In genomic region chr10:59970450-59971062, GRCm38 (mm10) we compare ENCODE assay signal across 7 mouse cellular contexts. TPM values are rescaled to one million over a fixed set of nuclear protein-coding genes. Genes with fewer than 3 reads are reported as not detected.
A peak's percentile ranks its signal among the peaks of the same experiment; 100 is the strongest.
DNase-seq lines count a peak whose midpoint lies in the region; ATAC-seq and TF ChIP-seq lines count a peak whose summit lies in the region.

No protein-coding gene starts in this region.

- no peaks in the 10 kb centered on the region for H3K36me3 ChIP-seq in heart, embryonic 13.5 days
- no peaks in the 10 kb centered on the region for H3K36me3 ChIP-seq in liver, embryonic 14.5 days (replicated peaks; ENCODE audit: control insufficient read depth, insufficient read depth, low read depth)

- DNase-seq in thymus, postnatal 14 days, result peak; percentile 63
- no peak for DNase-seq in thymus, postnatal 0 days (ENCODE audit: low spot score)
- DNase-seq in liver, embryonic 14.5 days (ENCODE audit: low read depth in 3 of 3, low spot score in 3 of 3), result no peak
- DNase-seq in thymus, postnatal 25 days, result peak; percentile 67
- no peak for DNase-seq in c-Kit-positive CD71-positive TER-119-positive erythroid progenitor cells, embryonic 14.5 days (ENCODE audit: low spot score)
- no peak for DNase-seq in embryo, embryonic 9.5 days (ENCODE audit: extremely low spot score)

- peak overlapping the region; percentile 85 for H3K4me2 ChIP-seq in heart, embryonic 13.5 days
- H3K4me2 ChIP-seq in liver, embryonic 14.5 days (ENCODE audit: low read depth), result peak overlapping the region; percentile 71

- H3K27me3 ChIP-seq in heart, embryonic 13.5 days (replicated peaks), result no peaks in the 10 kb centered on the region
- no peaks in the 10 kb centered on the region; the same call in none of the 2 replicates for H3K27me3 ChIP-seq in liver, embryonic 14.5 days (ENCODE audit: control insufficient read depth, insufficient read depth, low read length)

- no peaks in the 10 kb centered on the region for H3K9me3 ChIP-seq in heart, embryonic 13.5 days
- H3K9me3 ChIP-seq in liver, embryonic 14.5 days (ENCODE audit: control insufficient read depth, low read length), result no peaks in the 10 kb centered on the region

- ATAC-seq in heart, embryonic 13.5 days (ENCODE audit: extremely low read depth, insufficient number of reproducible peaks, low FRiP score, low TSS enrichment), result no peak
- ATAC-seq in liver, embryonic 14.5 days (ENCODE audit: insufficient read depth), result no peak

- no peak for TF ChIP-seq CTCF in liver, embryonic 14.5 days (IDR thresholded peaks at IDR 0.05; ENCODE audit: low read depth)

- no peak for TF ChIP-seq EP300 in liver, embryonic 14.5 days (IDR thresholded peaks at IDR 0.05; ENCODE audit: low read depth)

- peak overlapping the region; percentile 93 for H3K27ac ChIP-seq in heart, embryonic 13.5 days (replicated peaks)
- no peak overlapping the region for H3K27ac ChIP-seq in liver, embryonic 14.5 days

- H3K9ac ChIP-seq in heart, embryonic 13.5 days, result peak overlapping the region; percentile 89
- H3K9ac ChIP-seq in liver, embryonic 14.5 days (replicated peaks), result no peak overlapping the region

- H3K4me3 ChIP-seq in heart, embryonic 13.5 days, result peak overlapping the region; percentile 60
- H3K4me3 ChIP-seq in liver, embryonic 14.5 days (ENCODE audit: insufficient read depth in 1 of 2, low read depth in 2 of 2, low read length in 2 of 2), result peak overlapping the region; percentile 39 to 63; a peak in 2 of 4 replicates

- 20% methylated on average over 6 of the region's 6 CpGs for WGBS in heart, embryonic 13.5 days
- WGBS in liver, embryonic 14.5 days (ENCODE audit: insufficient replicate concordance), result 21% methylated on average over 6 of the region's 6 CpGs

- peaks cover 65% of the 10 kb centered on the region for H3K4me1 ChIP-seq in heart, embryonic 13.5 days
- H3K4me1 ChIP-seq in liver, embryonic 14.5 days (replicated peaks; ENCODE audit: control insufficient read depth in 2 of 2, insufficient read depth in 2 of 2, low read length in 1 of 2), result peaks cover 0 to 21% of the 10 kb centered on the region in 2 experiments

RNA-seq across cellular contexts. Expression of gene Ddit4, which starts 18.9 kb away (rescaled TPM):
- polyA plus RNA-seq in thymus, postnatal 0 days (2015; fragmentation: Nextera tagmentation; extraction: Ambion mirVana), result 50.6 and 54.7 TPM in 2 replicates
- polyA plus RNA-seq in heart, embryonic 13.5 days (2015; fragmentation: Nextera tagmentation; extraction: Ambion mirVana), result 19.7 and 24.5 TPM in 2 replicates
- 2.5 and 3.3 TPM in 2 replicates for polyA plus RNA-seq in liver, embryonic 14.5 days (2012; rRNA removed)
- 0.20 and 0.39 TPM in 2 replicates for polyA plus RNA-seq in liver, embryonic 14.5 days (2014; fragmentation: Nextera tagmentation; extraction: Ambion mirVana)

RNA-seq across cellular contexts. Expression of gene Ascc1, which starts 32.0 kb away (rescaled TPM):
- 38.5 and 43.2 TPM in 2 replicates for polyA plus RNA-seq in thymus, postnatal 0 days (2015; fragmentation: Nextera tagmentation; extraction: Ambion mirVana)
- polyA plus RNA-seq in heart, embryonic 13.5 days (2015; fragmentation: Nextera tagmentation; extraction: Ambion mirVana), result 33.8 and 37.9 TPM in 2 replicates
- polyA plus RNA-seq in liver, embryonic 14.5 days (2012; rRNA removed), result 6.7 and 10.7 TPM in 2 replicates
- polyA plus RNA-seq in liver, embryonic 14.5 days (2014; fragmentation: Nextera tagmentation; extraction: Ambion mirVana), result 15.7 and 16.8 TPM in 2 replicates

RNA-seq across cellular contexts. Expression of gene Anapc16, which starts 32.4 kb away (rescaled TPM):
- polyA plus RNA-seq in thymus, postnatal 0 days (2015; fragmentation: Nextera tagmentation; extraction: Ambion mirVana), result 139 and 168 TPM in 2 replicates
- polyA plus RNA-seq in heart, embryonic 13.5 days (2015; fragmentation: Nextera tagmentation; extraction: Ambion mirVana), result 84.7 and 93.3 TPM in 2 replicates
- polyA plus RNA-seq in liver, embryonic 14.5 days (2012; rRNA removed), result 26.6 and 29.9 TPM in 2 replicates
- 38.9 and 39.7 TPM in 2 replicates for polyA plus RNA-seq in liver, embryonic 14.5 days (2014; fragmentation: Nextera tagmentation; extraction: Ambion mirVana)

Comparison
In these comparisons a context has a peak if more than half of its experiments do, and no peak if none do; other contexts are left out.
1. DNase-seq: peak in thymus, postnatal 14 days (single experiment) and thymus, postnatal 25 days (single experiment); none in thymus, postnatal 0 days (single experiment), liver, embryonic 14.5 days (0 of 3), c-Kit-positive CD71-positive TER-119-positive erythroid progenitor cells, embryonic 14.5 days (single experiment) and embryo, embryonic 9.5 days (single experiment).